Mouse (Mus musculus) neural tube, embryonic 13.5 days (tissue): Measurements from ENCODE around the gene Arhgef38. TPM values are rescaled to one million over a fixed set of nuclear protein-coding genes. Genes with fewer than 3 reads are reported as not detected.
A peak's percentile ranks its signal among the peaks of the same experiment; 100 is the strongest.

ENCODE experiments used
- ATAC-seq: fragments of 200-750 bp; cut with Nextera tagmentation; 2 replicates; pipeline ENCODE4 v1.8.0; 2017; ENCODE audit warnings: low read depth, mild to moderate bottlenecking, moderate TSS enrichment, moderate library complexity
- H3K27ac ChIP-seq: fragments of 300-500 bp; sonication (generic); replicated peaks from 2 replicates; pipeline ENCODE4 v1.5.1; 2015; ENCODE audit warnings: moderate library complexity, mild to moderate bottlenecking, inconsistent platforms
- H3K27me3 ChIP-seq: fragments of 300-500 bp; sonication (generic); 2 replicates; pipeline ENCODE4 v1.6.1; 2015; ENCODE audit warnings: mild to moderate bottlenecking, inconsistent platforms
- H3K36me3 ChIP-seq: fragments of 300-500 bp; sonication (generic); 2 replicates; pipeline ENCODE4 v1.6.1; 2015; ENCODE audit warnings: mild to moderate bottlenecking, inconsistent platforms
- H3K4me1 ChIP-seq: fragments of 300-500 bp; sonication (generic); replicated peaks from 2 replicates; pipeline ENCODE4 v1.6.1; 2015; ENCODE audit warnings: inconsistent platforms
- H3K4me2 ChIP-seq: fragments of 300-500 bp; sonication (generic); 2 replicates; pipeline ENCODE4 v1.6.1; 2015; ENCODE audit warnings: inconsistent platforms, mild to moderate bottlenecking, moderate library complexity
- H3K4me3 ChIP-seq: fragments of 300-500 bp; sonication (generic); 2 replicates; pipeline ENCODE4 v1.5.1; 2015; ENCODE audit warnings: mild to moderate bottlenecking, inconsistent platforms
- H3K9ac ChIP-seq: fragments of 300-500 bp; sonication (generic); 2 replicates; pipeline ENCODE4 v1.6.1; 2015; ENCODE audit warnings: moderate library complexity, mild to moderate bottlenecking, inconsistent platforms
- H3K9me3 ChIP-seq: fragments of 300-500 bp; sonication (generic); 2 replicates; pipeline ENCODE4 v1.6.1; 2016; ENCODE audit warnings: inconsistent platforms
- WGBS: fragments of 180-500 bp; shearing (Covaris S2); methylation state at CpG from one replicate; pipeline ENCODE4 v1.1.7; 2015; 5-methylcytosine and 5-hydroxymethylcytosine counted together
- polyA plus RNA-seq: library from polyadenylated mRNA; unstranded; fragments of >200 nt; fragmentation: Nextera tagmentation; extraction: Ambion mirVana; gene quantifications from 2 replicates; pipeline ENCODE4 v1.2.1, GENCODE M21; 2015

Arhgef38 gene
- polyA plus RNA-seq, 1 experiment from 2014 or later: not detected

DNA sequence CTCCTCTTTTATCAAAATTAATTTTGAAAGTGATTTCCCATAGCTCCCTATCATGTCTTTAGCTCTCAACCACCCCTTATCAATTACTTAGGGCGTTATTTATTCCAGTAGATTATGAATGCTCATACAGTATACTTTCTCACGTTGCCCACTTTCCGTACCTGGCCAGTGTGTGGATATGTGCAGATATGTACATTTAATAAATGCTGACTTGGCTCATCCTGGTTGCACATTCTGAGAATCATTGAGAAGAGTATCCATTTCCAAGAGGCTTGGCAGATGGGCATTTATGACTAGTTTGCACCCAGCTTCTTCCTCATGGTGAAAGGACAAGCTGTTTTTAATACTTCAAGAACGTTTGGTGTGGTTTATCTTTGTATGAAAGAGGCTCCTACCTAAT, 124.9 kb downstream of the Arhgef38 start:
- H3K9me3 ChIP-seq: no peaks in the 10 kb centered on the region
- H3K4me2 ChIP-seq: no peak overlapping the region
- H3K4me1 ChIP-seq: no peaks in the 10 kb centered on the region
- H3K27ac ChIP-seq: no peak overlapping the region
- H3K27me3 ChIP-seq: no peaks in the 10 kb centered on the region
- no peak overlapping the region for H3K4me3 ChIP-seq
- ATAC-seq: no peak
- H3K9ac ChIP-seq: no peak overlapping the region
- 91% methylated on average over 4 of the region's 4 CpGs for WGBS
- H3K36me3 ChIP-seq: peaks cover 45% of the 10 kb centered on the region

DNA sequence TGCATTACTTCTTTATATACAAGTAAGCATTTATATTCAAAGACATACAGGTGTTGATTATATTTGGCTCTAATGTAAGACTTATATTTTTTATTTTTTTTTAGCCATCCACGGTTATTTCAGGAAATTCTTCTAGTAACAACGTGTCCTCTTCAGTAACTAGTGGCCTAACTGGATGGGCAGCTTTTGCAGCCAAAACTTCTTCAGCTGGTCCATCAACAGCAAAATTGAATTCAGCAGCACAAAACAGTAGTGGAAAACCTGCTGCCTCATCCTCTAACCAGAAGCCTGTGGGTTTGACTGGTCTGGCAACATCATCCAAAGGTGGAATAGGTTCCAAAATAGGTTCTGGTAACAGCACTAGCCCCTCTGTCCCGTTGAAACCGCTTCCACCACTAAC, 126.0 kb downstream of the Arhgef38 start:
- 94% methylated on average over 4 of the region's 4 CpGs for WGBS
- H3K4me1 ChIP-seq: no peaks in the 10 kb centered on the region
- peaks cover 54% of the 10 kb centered on the region for H3K36me3 ChIP-seq

DNA sequence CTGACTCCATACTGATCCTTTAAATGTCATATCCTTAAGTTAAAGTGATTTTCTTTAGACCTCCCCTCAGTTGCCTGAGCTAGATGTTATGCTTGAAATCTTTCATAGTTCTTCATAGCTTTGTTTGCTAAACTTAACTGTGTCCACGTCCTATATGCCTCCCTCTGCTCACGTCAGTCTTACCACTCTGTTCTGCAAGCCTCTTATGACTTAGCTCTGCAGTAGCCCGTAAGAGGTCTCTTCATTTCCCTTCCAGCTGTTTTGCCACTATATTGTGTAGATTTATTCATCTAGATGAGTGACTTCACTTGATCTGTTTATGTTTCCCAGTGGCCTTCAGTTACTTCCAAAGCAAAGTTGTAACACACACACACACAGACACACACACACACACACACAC, 130.3 kb downstream of the Arhgef38 start:
- 89% methylated on average over 3 of the region's 3 CpGs for WGBS
- Histone ChIP-seq H3K27me3 (no peaks in the 10 kb centered on the region), H3K27ac (no peak overlapping the region), H3K4me1 (no peaks in the 10 kb centered on the region), H3K9ac (no peak overlapping the region), H3K4me3 (no peak overlapping the region), H3K36me3 (peaks cover 77% of the 10 kb centered on the region), H3K9me3 (no peaks in the 10 kb centered on the region), H3K4me2 (no peak overlapping the region)
- ATAC-seq: no peak

More for the DNA sequence above, 126.0 kb downstream of the Arhgef38 start:
- H3K9ac ChIP-seq: no peak overlapping the region
- no peaks in the 10 kb centered on the region for H3K27me3 ChIP-seq
- no peaks in the 10 kb centered on the region for H3K9me3 ChIP-seq
- no peak overlapping the region for H3K4me3 ChIP-seq
- no peak overlapping the region for H3K27ac ChIP-seq
- no peak overlapping the region for H3K4me2 ChIP-seq
- no peak for ATAC-seq

DNA sequence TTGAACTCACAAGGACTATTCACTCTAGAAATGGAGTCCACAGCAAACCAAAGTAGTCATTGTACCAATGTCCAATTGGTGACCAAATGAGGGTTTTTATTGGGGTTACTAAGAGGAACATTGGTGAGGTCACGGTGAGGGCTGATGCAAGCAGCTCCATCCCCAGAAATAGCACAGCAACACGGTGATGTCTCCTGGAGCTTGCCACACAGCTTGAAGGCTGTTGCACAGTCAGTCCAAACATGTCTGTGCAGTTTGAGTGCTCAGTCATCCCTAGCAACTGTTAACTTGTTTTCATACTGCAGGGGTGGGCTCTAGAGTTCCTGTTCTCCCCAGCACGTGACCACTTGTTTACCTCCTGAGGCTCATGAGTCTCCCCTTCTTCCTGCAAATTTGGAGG, 131.0 kb downstream of the Arhgef38 start:
- WGBS: 93% methylated on average over 3 of the region's 3 CpGs
- no peak overlapping the region for H3K9ac ChIP-seq
- no peak overlapping the region for H3K4me3 ChIP-seq
- no peak overlapping the region for H3K4me2 ChIP-seq
- no peaks in the 10 kb centered on the region for H3K9me3 ChIP-seq
- peaks cover 76% of the 10 kb centered on the region for H3K36me3 ChIP-seq
- no peak for ATAC-seq
- no peak overlapping the region for H3K27ac ChIP-seq
- no peaks in the 10 kb centered on the region for H3K4me1 ChIP-seq
- H3K27me3 ChIP-seq: no peaks in the 10 kb centered on the region

DNA sequence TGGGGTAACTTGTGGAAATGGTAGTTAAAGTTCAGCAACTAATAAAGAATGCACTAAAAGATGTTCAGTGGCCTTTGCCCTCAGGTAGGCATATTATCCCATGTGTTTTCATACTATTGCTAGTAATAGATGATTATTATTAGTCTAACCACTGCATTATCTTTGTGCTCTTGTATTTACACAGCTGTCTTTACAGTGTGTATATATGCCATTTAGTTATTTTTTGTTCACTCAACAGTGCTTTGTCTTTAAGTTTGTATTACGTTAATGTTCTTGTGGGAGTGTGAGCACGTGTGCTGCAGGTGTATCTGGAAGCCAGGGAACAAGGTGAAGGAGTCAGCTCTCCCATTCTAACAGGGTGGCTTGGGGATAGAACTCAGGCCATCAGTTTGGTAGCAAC, 135.8 kb downstream of the Arhgef38 start:
- Histone ChIP-seq H3K9ac (no peak overlapping the region), H3K4me2 (no peak overlapping the region), H3K27ac (no peak overlapping the region), H3K9me3 (no peaks in the 10 kb centered on the region), H3K4me1 (peaks cover 9% of the 10 kb centered on the region), H3K4me3 (no peak overlapping the region), H3K36me3 (peaks cover 54% of the 10 kb centered on the region), H3K27me3 (no peaks in the 10 kb centered on the region)
- ATAC-seq: no peak
- WGBS: 95% methylated on average over 2 of the region's 2 CpGs

DNA sequence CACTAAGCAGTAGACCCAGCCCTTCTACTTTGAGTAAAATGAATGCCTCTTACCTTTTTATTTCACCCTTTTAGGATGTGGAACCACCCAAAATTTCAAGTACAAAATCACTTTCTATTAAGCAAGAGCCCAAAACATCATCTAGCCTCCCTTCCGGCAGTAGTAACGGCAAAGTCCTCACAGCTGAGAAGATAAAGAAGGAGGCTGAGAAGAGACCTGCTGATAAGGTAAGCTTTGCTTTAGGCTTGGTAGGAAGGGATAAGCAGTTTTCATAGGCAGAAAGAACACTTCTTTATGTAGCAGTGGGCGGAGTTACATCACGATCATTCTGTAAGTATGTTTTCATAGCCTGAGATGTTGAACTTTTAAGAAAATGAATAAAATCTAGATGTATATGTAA, 136.4 kb downstream of the Arhgef38 start:
- no peak for ATAC-seq
- H3K27ac ChIP-seq: no peak overlapping the region
- peaks cover 48% of the 10 kb centered on the region for H3K36me3 ChIP-seq
- no peak overlapping the region for H3K4me3 ChIP-seq
- WGBS: 96% methylated on average over 4 of the region's 4 CpGs
- no peak overlapping the region for H3K9ac ChIP-seq
- H3K27me3 ChIP-seq: no peaks in the 10 kb centered on the region
- no peak overlapping the region for H3K4me2 ChIP-seq
- peaks cover 13% of the 10 kb centered on the region for H3K4me1 ChIP-seq
- no peaks in the 10 kb centered on the region for H3K9me3 ChIP-seq

DNA sequence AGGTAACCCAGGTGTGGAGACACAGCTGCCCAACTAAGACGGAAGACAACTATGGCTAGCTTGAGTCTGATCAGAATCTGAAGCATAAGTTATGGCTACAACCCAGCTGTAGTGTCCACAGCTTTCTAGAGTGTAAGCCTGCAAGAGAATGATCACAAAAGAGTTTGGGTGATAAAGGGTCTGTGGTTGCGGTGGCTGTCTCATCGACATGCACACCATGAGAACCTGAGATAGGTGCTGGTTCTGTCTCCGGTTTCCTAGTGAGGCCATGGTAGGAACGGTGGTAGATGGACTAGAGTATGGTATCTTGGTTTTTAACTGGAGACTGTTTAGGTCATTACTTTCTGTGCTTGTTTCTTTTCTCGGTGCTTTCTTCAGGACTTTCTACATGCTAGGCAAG, 136.8 kb downstream of the Arhgef38 start:
- 96% methylated on average over 6 of the region's 6 CpGs for WGBS
- no peak overlapping the region for H3K27ac ChIP-seq

DNA sequence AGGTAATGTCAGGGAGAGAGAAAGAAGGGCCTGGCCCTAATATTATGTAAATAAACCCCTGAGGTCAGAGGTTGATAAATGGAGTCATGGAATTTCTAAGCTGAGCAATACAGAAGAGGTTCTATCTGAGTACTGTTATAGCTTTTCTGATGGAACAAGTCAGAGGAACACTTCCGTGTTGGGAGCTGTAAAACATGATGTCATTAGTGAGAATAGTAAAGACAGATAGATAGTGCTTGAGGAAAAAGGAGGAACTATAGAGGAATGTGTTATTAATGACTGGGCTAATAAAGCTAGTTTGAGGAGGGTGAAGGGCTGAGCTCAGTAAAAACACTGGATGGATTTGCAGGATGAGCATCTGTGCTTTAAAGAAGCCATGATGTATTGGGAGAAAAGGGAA, 140.4 kb downstream of the Arhgef38 start:
- H3K9ac ChIP-seq: no peak overlapping the region
- H3K4me3 ChIP-seq: no peak overlapping the region
- ATAC-seq: no peak
- H3K36me3 ChIP-seq: peaks cover 21% of the 10 kb centered on the region
- no peak overlapping the region for H3K4me2 ChIP-seq
- H3K27me3 ChIP-seq: no peaks in the 10 kb centered on the region
- H3K9me3 ChIP-seq: no peaks in the 10 kb centered on the region
- WGBS: 49% methylated on average over 1 of the region's 1 CpGs
- peaks cover 34% of the 10 kb centered on the region for H3K4me1 ChIP-seq
- H3K27ac ChIP-seq: no peak overlapping the region

More for the DNA sequence above, 136.8 kb downstream of the Arhgef38 start:
- H3K4me3 ChIP-seq: no peak overlapping the region
- peaks cover 47% of the 10 kb centered on the region for H3K36me3 ChIP-seq
- H3K4me1 ChIP-seq: peaks cover 17% of the 10 kb centered on the region
- no peak overlapping the region for H3K9ac ChIP-seq
- ATAC-seq: no peak
- no peaks in the 10 kb centered on the region for H3K9me3 ChIP-seq
- no peak overlapping the region for H3K4me2 ChIP-seq
- no peaks in the 10 kb centered on the region for H3K27me3 ChIP-seq

DNA sequence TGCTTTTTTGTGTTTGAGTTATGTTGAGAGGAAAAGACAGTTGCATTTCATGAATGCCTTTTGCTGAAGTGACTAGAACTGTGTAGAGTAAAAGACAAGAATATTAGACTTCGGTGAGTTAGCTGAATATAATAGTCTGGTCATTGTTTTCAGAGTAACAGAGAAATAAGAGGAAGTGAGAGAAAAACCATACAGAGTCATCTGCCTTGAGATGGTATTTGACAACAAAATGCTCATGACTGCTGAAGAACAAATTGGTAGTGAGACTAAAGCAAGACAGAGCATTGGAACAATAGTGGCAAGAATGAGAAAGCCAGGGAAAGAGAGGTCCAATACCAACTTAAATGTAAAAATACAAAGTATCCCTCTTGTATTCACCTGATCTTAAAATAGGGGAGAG, 141.8 kb downstream of the Arhgef38 start:
- H3K27me3 ChIP-seq: no peaks in the 10 kb centered on the region
- H3K4me1 ChIP-seq: peaks cover 34% of the 10 kb centered on the region
- 87% methylated on average over 1 of the region's 1 CpGs for WGBS

DNA sequence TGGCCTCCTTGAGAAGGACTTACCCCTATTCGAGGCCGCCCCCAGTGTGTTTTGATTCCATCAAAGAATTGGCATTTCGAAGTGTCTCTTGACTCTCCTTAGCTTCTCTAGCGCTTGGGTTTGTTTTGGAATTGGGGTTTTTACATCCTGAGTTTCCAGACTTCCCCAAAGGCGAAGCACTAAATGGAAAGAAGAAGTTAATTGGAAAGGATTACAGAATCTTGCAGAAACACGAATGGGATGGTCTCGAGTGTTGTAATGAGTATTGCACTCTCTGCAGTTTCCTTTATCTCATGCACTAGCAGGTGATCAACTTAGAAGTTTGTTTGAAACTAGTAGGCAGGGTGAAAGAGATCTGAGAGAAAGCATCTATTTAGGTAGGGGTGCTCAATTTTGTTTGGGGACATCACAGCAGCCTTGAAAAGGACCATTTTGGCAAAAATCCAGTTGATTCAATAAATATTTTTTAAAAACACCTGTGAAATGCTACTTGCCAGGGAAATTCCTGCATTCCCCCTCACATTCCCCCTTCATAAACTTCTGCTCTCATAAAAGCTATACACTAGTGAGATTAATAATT, 142.4 kb downstream of the Arhgef38 start:
- no peaks in the 10 kb centered on the region for H3K27me3 ChIP-seq
- H3K36me3 ChIP-seq: peaks cover 6% of the 10 kb centered on the region; the same call in 1 of the 2 replicates
- peak overlapping the region; percentile 97 for H3K27ac ChIP-seq
- H3K4me3 ChIP-seq: peak overlapping the region; percentile 79
- peak overlapping the region; percentile 95 for H3K9ac ChIP-seq
- no peak; the same call in 1 of the 2 replicates for ATAC-seq
- H3K9me3 ChIP-seq: no peaks in the 10 kb centered on the region
- peaks cover 34% of the 10 kb centered on the region for H3K4me1 ChIP-seq
- H3K4me2 ChIP-seq: peak overlapping the region; percentile 66
- under 1% methylated on average over 7 of the region's 7 CpGs for WGBS

More for the DNA sequence above, 141.8 kb downstream of the Arhgef38 start:
- no peak for ATAC-seq
- Histone ChIP-seq H3K9me3 (no peaks in the 10 kb centered on the region), H3K4me3 (peak overlapping the region; percentile 79), H3K9ac (peak overlapping the region; percentile 95), H3K27ac (no peak overlapping the region), H3K4me2 (peak overlapping the region; percentile 66), H3K36me3 (peaks cover 9% of the 10 kb centered on the region)

DNA sequence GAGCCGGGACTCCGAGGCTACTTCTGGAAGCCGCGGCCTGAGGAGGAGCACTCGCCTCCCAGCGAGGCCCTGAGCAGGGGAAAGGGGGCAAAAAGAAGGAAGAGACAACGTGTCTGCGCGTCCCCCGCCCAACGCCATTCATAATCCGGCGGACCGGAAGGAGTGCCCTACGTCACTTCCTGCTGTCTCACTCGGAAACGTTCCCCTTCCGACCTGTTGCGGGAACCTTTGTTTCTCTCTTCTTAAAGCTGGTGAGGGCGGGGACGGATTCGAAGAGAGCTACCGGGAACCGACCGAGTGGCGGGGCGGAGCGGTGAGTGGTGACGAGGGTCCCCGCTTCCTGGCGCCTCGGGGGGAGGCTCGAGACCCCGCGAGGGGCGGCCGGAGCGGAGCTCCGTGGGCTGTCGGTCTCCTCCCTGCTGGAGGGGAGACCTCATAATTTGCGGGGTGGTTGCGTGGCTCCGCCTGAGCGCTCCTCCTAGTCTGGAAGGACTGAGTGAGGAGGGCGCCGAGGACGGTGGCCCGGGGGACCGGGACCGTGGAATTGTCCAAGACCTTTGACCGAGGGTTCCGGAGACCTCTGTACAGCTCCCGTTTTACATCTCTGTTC, 143.0 kb downstream of the Arhgef38 start, which contains the start of the genes Ints12 and Gstcd:
Ints12 (plus strand) TSS at position 177 of the 610 bp plus-strand sequence.
Gstcd (minus strand) TSS at position 370 of the 610 bp plus-strand sequence.
- Histone ChIP-seq H3K27me3 (no peaks in the 10 kb centered on the region), H3K4me1 (peaks cover 34% of the 10 kb centered on the region), H3K36me3 (peaks cover 2% of the 10 kb centered on the region; the same call in 1 of the 2 replicates), H3K27ac (peak within 1 kb of the TSS; percentile 97), H3K9ac (peak within 1 kb of the TSS; percentile 95), H3K9me3 (no peaks in the 10 kb centered on the region), H3K4me3 (peak within 1 kb of the TSS; percentile 79), H3K4me2 (peak within 1 kb of the TSS; percentile 66)
- peak; percentile 98 for ATAC-seq
- under 1% methylated on average over 53 of the region's 53 CpGs for WGBS

DNA sequence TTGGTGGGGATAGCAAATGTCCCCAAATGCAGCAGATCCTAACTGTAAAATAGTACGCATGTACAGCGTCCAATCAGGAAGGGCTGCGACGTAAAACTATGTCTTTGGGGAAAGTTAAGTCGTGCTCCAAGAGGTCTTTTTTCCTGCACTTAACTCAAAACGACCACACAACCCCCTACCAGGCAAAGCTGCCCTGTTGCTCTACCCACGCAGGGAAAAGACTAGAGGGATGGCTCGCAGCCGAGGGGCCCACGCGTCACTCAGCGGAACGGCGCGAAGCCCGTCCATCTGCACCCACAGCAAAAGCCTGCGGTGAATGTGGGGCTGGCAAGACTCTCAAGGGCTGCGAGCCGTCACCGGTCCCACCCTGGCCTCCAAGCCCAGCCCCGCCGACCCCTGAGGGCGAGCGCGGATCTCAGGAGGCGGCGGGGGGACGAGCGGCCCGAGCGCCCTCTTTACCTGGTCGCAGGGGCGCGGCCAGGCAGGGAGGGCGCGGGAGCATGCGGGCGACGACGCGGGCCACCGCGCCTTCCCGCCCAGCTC, 143.6 kb downstream of the Arhgef38 start:
- Histone ChIP-seq H3K27ac (peak overlapping the region; percentile 97), H3K4me1 (peaks cover 34% of the 10 kb centered on the region), H3K4me3 (peak overlapping the region; percentile 79), H3K27me3 (no peaks in the 10 kb centered on the region), H3K9ac (peak overlapping the region; percentile 95), H3K9me3 (no peaks in the 10 kb centered on the region), H3K36me3 (no peaks in the 10 kb centered on the region), H3K4me2 (peak overlapping the region; percentile 66)
- WGBS: under 1% methylated on average over 44 of the region's 44 CpGs
- ATAC-seq: peak; percentile 87
